Mouse (Mus musculus): ENCODE measurements around the gene Kif26b. TPM values are rescaled to one million over a fixed set of nuclear protein-coding genes. Genes with fewer than 3 reads are reported as not detected.

Gene Kif26b
- total RNA-seq, 2 experiments from 2014 or later = 21.2 to 22.7 TPM

- DNase-seq = no peak
These were observed 319.6 kb downstream of the Kif26b start for GRCm38 (mm10) chr1:178848380-178849106.

GRCm38 (mm10) chr1:178850569-178850968, 321.6 kb downstream of the Kif26b start:
- no peak for DNase-seq

GRCm38 (mm10) chr1:178854936-178855335, 326.0 kb downstream of the Kif26b start:
- DNase-seq = no peak

GRCm38 (mm10) chr1:178855974-178856373, 327.0 kb downstream of the Kif26b start:
- no peak for DNase-seq

- no peak for DNase-seq
These were observed 331.9 kb downstream of the Kif26b start for GRCm38 (mm10) chr1:178860671-178861391.

- no peak for DNase-seq
These were observed 332.5 kb downstream of the Kif26b start for GRCm38 (mm10) chr1:178861392-178861762.

- DNase-seq = no peak
These were observed 334.8 kb downstream of the Kif26b start for GRCm38 (mm10) chr1:178863756-178864155.

- DNase-seq = no peak
These were observed 335.4 kb downstream of the Kif26b start for GRCm38 (mm10) chr1:178864297-178864696.

GRCm38 (mm10) chr1:178866757-178867156, 337.8 kb downstream of the Kif26b start:
- DNase-seq = no peak

- no peak for DNase-seq
These were observed 342.1 kb downstream of the Kif26b start for GRCm38 (mm10) chr1:178871055-178871454.

GRCm38 (mm10) chr1:178876926-178877325, 348.0 kb downstream of the Kif26b start:
- DNase-seq = no peak

GRCm38 (mm10) chr1:178878676-178879075, 349.8 kb downstream of the Kif26b start:
- no peak for DNase-seq

- DNase-seq = no peak
These were observed 352.0 kb downstream of the Kif26b start for GRCm38 (mm10) chr1:178880905-178881304.

GRCm38 (mm10) chr1:178886671-178887070, 357.7 kb downstream of the Kif26b start:
- no peak for DNase-seq

- DNase-seq = no peak
These were observed 363.5 kb downstream of the Kif26b start for GRCm38 (mm10) chr1:178892376-178892775.

GRCm38 (mm10) chr1:178893229-178894080, 364.5 kb downstream of the Kif26b start:
- no peak for DNase-seq

- no peak for DNase-seq
These were observed 365.1 kb downstream of the Kif26b start for GRCm38 (mm10) chr1:178894081-178894401.

GRCm38 (mm10) chr1:178895674-178896073, 366.7 kb downstream of the Kif26b start:
- DNase-seq = no peak

GRCm38 (mm10) chr1:178910951-178911350, 382.0 kb downstream of the Kif26b start:
- no peak for DNase-seq

GRCm38 (mm10) chr1:178912936-178913716, 384.2 kb downstream of the Kif26b start:
- DNase-seq = no peak

- DNase-seq = no peak
These were observed 386.1 kb downstream of the Kif26b start for GRCm38 (mm10) chr1:178915056-178915455.

- peak; percentile 32 for DNase-seq
These were observed 388.4 kb downstream of the Kif26b start for GRCm38 (mm10) chr1:178917194-178917902.
